Mouse (Mus musculus) urinary bladder, postnatal 36 days (tissue): Measurements from ENCODE around the gene Uqcrq.

Source experiments
- DNase-seq, 2 experiments: peaks; one replicate each; pipeline ENCODE4 v3.0.0; 2022; ENCODE audit warnings: low spot score in 2 of 2, mixed read lengths in 1 of 2

The Uqcrq gene

GRCm38 (mm10) chr11:53430670-53431346 lies at the start of gene Uqcrq, which contains the start of gene Gdf9:
Gene Uqcrq (minus strand): TSS chr11:53430831.
Gene Gdf9 (plus strand): TSS chr11:53431023.
- DNase-seq = peak; percentile 97 to 99

- peak; percentile 43 to 47 for DNase-seq
Measured at GRCm38 (mm10) chr11:53479783-53480301, 49.2 kb upstream of the Uqcrq start, which contains the start of the genes Gm9945 and Sowaha. Gene Gm9945 (plus strand): TSS chr11:53480166. Gene Sowaha (minus strand): TSS chr11:53480274.

- DNase-seq = no peak
Measured at GRCm38 (mm10) chr11:53479171-53479782, 48.6 kb upstream of the Uqcrq start.

- DNase-seq = no peak
Measured at GRCm38 (mm10) chr11:53478383-53479170, 47.9 kb upstream of the Uqcrq start.

GRCm38 (mm10) chr11:53477833-53478232 lies 47.2 kb upstream of the Uqcrq start:
- DNase-seq = no peak

GRCm38 (mm10) chr11:53475620-53476019 lies 45.0 kb upstream of the Uqcrq start:
- DNase-seq = no peak

GRCm38 (mm10) chr11:53472709-53473108 lies 42.1 kb upstream of the Uqcrq start:
- no peak for DNase-seq

GRCm38 (mm10) chr11:53469968-53470695 lies 39.5 kb upstream of the Uqcrq start, which contains the start of gene Gm9837:
Gene Gm9837 (minus strand): TSS chr11:53470479.
- peak; percentile 80 to 89 for DNase-seq

GRCm38 (mm10) chr11:53469294-53469967 lies 38.8 kb upstream of the Uqcrq start:
- DNase-seq = no peak

- DNase-seq = peak in 1 of 2 experiments; percentile 72
Measured at GRCm38 (mm10) chr11:53466231-53466971, 35.8 kb upstream of the Uqcrq start.

- DNase-seq = no peak
Measured at GRCm38 (mm10) chr11:53463551-53464424, 33.2 kb upstream of the Uqcrq start.

- DNase-seq = peak in 1 of 2 experiments; percentile 40
Measured at GRCm38 (mm10) chr11:53461727-53462126, 31.1 kb upstream of the Uqcrq start.

GRCm38 (mm10) chr11:53460192-53460591 lies 29.6 kb upstream of the Uqcrq start:
- DNase-seq = no peak

GRCm38 (mm10) chr11:53458996-53459395 lies 28.4 kb upstream of the Uqcrq start:
- no peak for DNase-seq

GRCm38 (mm10) chr11:53457372-53457954 lies 26.8 kb upstream of the Uqcrq start:
- DNase-seq = no peak

GRCm38 (mm10) chr11:53456474-53457371 lies 26.1 kb upstream of the Uqcrq start, which contains the start of the genes Gm10447 and Shroom1:
Gene Gm10447 (minus strand): TSS chr11:53457110.
Gene Shroom1 (plus strand): TSS chr11:53457205.
- DNase-seq = peak; percentile 52 to 72

- DNase-seq = no peak
Measured at GRCm38 (mm10) chr11:53453031-53453430, 22.4 kb upstream of the Uqcrq start.
